Mouse (Mus musculus): ENCODE results near the gene Card14.

- no peak for TF ChIP-seq CTCF (IDR thresholded peaks at IDR 0.05)
- TF ChIP-seq EP300 (IDR thresholded peaks at IDR 0.05; ENCODE audit: insufficient read depth, low read depth, low read length), result no peak
Observed at GRCm38 (mm10) chr11:119339179-119339578, 31.6 kb downstream of the Card14 start.

Measured in heart, adult 2 months (tissue).